Mouse (Mus musculus) ovary, postnatal 10 days (tissue): ENCODE results near the gene Syne4.

Source experiments
- DNase-seq: peaks from one replicate; pipeline ENCODE4 v3.0.0; 2022; ENCODE audit warnings: low spot score

The Syne4 gene

GRCm38 (mm10) chr7:30296816-30297215 lies 17.8 kb upstream of the Syne4 start:
- DNase-seq: no peak

- DNase-seq: no peak
Measured at GRCm38 (mm10) chr7:30297266-30297665, 17.3 kb upstream of the Syne4 start.

- no peak for DNase-seq
Measured at GRCm38 (mm10) chr7:30300914-30301313, 13.7 kb upstream of the Syne4 start.

GRCm38 (mm10) chr7:30306083-30306779 lies 8.4 kb upstream of the Syne4 start:
- DNase-seq: no peak

- peak; percentile 69 for DNase-seq
Measured at GRCm38 (mm10) chr7:30308076-30309005, 6.3 kb upstream of the Syne4 start, which contains the start of gene Alkbh6. TSS of gene Alkbh6 (plus strand) at chr7:30308717.

DNA sequence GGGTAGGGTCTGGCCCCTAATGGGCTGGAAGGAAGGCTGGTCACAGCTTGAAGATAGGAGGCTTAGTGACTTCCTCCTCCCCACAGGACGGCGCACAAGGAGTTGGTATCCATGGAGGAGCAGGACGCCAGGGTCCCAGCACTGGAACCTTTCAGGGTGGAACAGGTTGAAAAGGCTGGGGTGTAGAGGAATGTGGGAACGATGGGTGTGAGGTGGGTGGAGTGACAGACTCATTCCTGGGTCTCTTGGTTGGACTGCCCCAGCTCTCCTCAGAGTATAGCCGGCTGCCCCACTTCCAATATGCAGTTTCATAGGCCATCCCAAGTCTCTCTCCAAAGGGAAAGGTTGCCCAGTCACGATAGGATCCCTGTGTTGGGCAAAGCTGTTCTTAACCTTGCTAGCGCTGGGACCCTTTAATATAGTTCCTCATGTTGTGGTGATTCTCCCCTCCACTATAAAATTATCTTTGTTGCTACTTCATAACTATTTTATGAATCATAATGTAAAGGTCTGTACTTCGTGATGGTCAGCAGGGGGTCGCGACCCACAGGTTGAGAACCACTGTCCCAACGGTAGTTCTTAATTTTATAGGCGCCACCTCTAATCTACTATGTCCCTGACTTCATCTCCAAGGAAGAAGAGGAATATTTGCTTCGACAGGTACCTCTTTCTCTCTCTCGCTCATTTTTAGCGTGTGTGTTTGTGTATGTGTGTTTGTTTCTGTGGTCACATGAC lies 5.0 kb upstream of the Syne4 start:
- no peak for DNase-seq

GRCm38 (mm10) chr7:30310136-30310535 lies 4.5 kb upstream of the Syne4 start:
- no peak for DNase-seq

DNA sequence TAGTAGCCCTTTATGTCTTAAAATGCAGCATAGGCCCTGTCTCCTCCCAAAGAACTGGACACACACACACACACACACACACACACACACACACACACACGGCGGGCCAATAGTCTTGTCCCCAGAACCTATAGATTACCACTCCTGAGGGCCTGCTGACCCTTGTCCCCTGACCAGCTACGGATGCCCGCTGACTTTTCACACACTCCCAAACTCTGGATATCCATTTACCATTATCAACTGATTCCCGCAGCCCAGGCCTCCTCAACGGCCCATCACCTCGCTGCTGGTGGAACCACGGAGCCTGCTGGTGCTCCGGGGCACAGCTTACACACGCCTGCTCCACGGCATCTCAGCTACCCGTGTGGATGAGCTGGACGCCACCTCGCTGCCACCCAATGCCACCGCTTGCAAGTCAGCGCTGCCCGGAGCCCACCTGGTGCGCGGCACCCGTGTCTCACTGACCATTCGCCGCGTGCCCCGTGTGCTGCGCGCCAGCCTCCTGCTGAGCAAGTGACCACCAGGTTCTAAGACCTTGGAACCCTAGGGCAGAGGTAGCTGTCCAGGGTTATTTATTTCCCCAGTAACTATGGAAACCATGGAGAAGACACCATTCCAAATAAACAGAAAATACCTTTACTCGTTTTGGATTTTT lies 814 bp upstream of the Syne4 start:
- DNase-seq: no peak

DNA sequence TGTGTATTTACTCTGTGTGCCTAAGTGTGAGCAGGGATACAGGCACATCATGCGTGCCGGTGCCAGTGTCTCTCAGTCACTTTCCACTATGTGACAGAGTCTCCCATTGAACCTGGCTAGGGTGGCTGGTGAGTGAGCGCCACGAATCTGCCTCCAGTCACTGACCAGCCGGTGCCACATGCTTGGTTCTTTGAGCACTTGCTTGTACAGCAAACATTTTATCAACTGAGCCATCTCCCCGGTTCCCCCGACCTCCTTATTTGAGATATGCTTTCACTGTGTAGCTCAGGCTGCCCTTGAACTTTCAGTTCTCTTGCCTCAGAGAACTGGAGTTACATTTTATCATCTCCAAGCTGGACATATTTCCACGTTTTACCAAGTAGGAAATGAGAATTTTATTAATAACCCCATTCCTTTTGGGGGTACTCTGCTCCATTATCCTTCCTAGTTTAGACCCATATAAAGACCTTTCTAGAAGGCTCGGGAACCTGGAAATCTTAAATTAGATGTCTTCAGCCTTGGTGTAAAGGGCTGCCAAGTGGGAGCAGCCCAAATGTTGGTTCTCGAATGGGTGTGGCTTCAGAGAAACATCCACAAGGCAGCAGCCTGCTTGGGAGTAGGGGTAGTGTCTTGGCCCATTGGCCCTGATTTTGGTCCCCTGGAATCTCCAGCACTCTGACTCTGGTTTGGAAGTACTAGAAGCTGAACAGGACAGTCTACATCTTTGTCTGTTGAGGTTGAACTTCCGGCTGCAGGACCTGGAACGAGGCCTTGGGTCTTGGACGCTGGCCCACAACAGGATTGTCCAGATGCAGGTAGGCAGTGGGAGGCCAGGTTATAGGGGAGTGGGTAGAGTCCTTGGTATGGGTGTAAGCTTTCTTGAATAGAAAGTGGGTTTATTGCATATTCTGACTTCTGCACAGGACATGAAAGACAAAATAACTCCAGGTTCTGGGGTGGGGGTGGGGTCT lies 1.2 kb downstream of the Syne4 start:
- DNase-seq: no peak

DNA sequence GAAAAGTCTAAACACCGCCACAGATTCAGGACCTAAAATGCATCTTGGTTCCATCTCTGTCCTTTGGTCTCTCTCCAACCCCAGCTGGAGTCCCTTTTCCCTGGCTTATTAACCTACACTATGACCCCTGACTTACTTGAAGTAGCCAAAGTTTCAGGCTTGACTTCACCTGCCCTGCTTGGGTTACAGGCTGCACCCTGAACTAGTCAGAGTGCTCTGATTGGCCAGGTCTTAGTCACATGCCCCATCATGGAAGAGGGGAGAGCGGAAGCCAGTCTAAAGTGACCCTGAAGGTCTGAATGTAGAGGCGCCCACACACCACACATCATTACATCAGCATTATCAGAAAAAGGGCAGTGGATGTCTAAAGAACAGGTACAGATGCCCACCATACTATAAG lies 3.5 kb downstream of the Syne4 start:
- no peak for DNase-seq

DNA sequence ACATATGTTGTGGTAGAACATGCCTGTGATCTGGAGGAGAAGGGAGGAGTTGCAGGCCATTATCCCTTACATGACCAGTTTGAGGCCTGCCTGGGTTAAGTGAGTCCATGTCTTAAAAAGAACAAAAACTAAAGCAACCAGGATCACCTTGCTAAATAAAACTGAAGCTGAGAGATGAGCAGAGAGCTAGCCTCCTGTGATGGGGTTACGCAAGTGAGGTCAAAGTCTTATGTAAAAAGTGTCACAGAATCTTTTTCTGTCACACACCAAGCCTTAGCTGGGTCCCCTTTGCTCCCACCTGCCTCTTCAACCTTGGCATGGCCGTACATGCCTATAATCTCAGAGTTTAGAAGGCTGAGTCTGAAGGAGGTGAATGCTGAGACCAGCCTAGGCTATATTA lies 6.3 kb downstream of the Syne4 start:
- DNase-seq: no peak

DNA sequence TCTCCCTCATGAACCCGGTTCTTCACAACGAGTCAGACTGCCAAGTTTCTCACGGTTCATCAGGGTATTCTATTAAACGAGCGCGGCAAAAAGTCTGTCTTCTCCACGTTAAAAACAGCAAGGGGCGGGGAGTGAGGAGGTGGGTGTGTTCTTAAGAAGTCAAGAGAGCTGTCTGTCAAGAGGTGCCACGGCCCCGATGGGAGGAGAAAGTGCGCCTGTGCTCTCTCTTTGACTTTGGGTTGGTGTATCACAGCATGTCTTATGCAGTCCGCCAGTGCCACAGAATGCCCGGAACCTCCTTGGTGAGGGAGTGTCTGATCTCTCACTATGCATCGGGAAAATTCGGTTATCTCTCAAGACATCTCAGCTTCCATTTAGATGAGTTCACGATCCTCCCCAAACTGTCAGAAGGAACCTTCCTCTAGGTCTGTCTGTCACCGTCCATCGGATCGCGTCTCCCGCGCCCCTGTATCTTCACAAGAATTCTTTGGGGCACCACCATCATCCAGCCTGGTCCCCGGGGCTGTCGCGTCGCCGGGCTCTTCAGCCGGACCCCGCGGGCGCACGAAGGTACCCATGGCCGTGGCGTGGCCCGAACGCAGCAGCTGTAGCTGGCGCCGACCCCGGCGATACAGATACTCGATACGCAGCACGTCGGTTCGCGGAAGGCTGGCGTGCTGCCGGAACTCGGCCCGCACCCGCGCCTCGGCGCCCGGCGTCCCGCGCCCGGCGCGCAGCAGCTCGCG lies 7.1 kb downstream of the Syne4 start, which contains the start of gene E130208F15Rik:
E130208F15Rik (plus strand) TSS at position 202 of the 746 bp plus-strand sequence.
- no peak for DNase-seq

DNA sequence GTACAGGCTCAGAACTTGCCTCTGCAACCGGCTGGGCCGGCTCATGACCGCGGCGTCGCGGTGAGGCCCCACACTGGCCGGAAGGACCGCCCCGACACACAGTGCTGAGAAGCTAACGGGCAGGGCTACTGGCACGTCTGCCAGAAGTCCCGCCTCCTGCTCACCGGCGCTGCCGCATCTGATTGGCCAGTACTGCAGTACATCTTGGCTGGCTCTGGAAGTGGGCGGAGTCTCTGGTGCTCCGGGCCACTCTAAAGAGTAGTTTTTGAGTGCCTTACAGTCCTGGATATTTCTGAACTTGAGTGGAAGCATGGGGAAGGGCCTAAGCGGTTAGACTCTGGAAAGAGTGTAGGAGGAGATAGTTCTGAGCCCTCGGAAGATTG lies 7.7 kb downstream of the Syne4 start:
- DNase-seq: peak; percentile 94

GRCm38 (mm10) chr7:30322865-30323264 lies 8.3 kb downstream of the Syne4 start:
- no peak for DNase-seq

DNA sequence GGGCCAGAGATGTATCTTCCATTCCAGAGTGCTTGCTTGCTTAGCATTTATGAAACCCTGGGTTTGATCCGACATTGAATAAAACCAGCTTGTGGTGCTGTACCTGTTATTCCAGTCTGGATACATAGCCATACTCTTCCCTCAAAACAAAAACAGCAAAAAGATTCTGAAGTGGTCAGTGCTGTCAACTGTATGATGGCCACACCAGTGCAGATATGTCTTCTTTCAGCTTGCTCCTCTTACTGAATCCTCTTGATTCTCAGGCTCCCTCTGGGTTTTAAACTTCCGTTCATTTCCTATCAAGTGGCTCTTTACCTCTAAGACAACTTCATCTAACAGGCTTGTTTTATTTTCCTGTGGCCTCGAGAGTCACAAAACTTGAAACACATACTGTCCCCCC lies 9.2 kb downstream of the Syne4 start, which contains the start of gene Sdhaf1:
Sdhaf1 (minus strand) TSS at position 101 of the 400 bp plus-strand sequence.
- DNase-seq: no peak

DNA sequence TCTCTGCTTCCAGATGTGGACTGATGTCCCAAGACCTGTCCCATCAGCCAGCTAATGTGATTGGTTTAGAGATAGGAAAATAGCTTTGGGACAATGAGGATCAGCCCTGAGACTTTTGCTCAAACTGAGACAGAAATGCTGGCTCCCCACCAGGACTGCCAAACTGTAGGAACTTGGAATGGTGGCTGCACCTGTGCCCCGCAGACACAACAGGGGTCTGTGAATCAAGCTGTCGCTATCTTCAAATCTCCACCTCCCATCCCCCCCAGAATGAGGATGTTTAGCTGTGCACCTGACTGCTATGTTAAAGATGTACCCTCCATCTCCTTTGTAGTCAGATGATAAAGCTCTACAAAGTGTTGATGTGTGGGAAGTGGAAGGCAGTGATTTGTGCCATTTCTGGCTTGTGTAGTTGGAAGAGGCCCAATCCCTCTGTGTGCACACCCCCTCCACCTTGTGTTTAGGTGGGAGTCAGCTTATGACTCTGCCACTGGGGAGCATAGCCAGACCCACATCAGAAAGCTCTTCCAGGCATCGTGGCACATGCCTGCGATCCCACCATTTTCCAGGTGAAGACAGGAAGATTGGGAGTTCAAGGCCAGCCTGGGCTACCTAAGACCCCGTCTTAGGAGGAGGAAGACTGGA lies 9.8 kb downstream of the Syne4 start:
- DNase-seq: no peak

- DNase-seq: no peak
Measured at GRCm38 (mm10) chr7:30325364-30325763, 10.8 kb downstream of the Syne4 start.

DNA sequence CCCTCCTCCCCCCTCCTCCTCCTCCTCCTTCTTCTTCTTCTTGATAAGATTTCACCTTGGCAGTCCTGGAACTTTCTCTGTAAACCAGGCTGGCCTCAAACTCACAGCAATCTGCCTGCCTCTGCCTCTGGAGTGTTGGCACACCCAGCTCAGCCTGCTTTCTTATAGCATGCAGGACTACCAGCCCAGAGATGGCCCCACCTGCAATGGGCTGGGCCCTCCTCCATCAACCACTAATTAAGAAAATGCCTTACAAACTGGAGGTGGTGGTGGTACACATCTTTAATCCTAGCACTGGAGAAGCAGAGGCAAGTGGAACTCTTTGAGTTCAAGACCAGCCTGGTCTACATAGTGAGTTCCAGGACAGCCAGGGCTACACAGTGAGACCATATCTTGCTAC lies 11.8 kb downstream of the Syne4 start:
- no peak for DNase-seq

DNA sequence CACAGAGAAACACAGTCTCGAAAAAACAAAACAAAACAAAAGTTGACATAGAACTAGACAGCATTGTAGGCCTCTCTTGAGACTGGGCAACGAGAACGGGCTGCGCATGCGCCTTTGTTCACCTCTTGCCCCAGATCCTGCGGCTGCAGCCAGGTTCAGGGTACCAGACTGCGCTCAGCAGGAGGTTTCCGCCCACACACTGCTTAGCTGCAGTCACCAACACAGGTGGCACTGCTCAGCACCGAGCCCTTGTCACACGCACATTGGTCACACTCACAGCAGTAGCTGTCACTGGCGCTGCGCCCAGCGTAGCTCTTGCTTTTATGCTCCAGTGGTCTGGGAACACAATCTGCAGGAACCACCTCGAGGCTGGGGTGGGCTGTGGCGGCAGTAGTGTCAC lies 12.5 kb downstream of the Syne4 start:
- DNase-seq: no peak
